Mouse (Mus musculus) E14TG2a.4 (cell line): Measurements from ENCODE around the gene Dcaf6.

ENCODE experiments used
- CTCF ChIP-seq: conservative IDR thresholded peaks from 2 replicates; pipeline ENCODE4 v1.5.1; 2014; ENCODE audit warnings: low read length
- NANOG ChIP-seq: IDR thresholded peaks from 2 replicates; pipeline ENCODE4 v1.6.1; 2014; ENCODE audit warnings: borderline replicate concordance, low read length, mixed read lengths

GRCm38 (mm10) chr1:165484688-165485233, 24.5 kb upstream of the Dcaf6 start, which contains the start of gene Adcy10:
- TF ChIP-seq CTCF: no peak
- TF ChIP-seq NANOG: no peak
